Mouse (Mus musculus): Measurements from ENCODE around the gene Col17a1.

Gene Col17a1

DNA sequence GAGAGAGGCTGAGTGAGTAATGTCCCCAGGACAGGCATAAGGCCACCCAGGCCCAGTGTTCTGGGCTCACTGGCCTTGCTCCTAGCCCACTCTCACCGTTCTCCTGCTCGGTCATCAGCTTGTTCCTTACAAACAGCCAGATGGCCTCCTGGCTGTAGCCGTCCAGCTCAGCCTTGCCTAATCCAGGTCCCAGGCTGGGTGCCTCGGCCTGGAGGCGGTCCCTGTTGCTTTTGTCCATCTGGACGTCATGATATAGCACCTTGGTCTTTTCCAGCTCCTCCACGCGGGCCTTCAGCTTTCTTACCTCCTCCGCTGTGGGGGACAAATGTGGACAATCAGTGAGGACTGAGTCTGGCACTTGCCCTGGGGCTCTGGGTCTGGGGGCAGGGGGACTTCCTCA is 23.5 kb downstream of the Col17a1 start:
- DNase-seq (ENCODE audit: low read depth, low spot score), result peak; percentile 13

DNA sequence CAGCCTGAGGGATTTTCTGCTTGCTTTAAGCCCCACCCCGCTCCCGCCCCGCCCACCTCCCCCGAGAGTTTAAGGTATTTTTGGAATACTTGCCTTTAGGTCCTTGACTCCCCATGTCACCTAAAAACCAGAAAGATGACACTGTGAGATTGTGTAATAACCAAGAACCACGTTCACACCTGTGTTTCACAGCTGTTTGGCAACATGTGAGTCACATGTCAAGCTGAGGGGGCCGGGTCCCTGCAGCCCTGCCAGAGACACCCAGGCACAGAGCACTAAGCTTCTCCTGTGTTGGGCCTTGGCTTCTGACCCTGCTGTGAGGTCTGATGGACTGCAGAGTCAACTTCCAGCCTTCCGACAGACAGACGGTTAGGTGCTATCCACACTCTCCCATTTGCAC is 24.3 kb downstream of the Col17a1 start:
- no peak for DNase-seq (ENCODE audit: low read depth, low spot score)

DNA sequence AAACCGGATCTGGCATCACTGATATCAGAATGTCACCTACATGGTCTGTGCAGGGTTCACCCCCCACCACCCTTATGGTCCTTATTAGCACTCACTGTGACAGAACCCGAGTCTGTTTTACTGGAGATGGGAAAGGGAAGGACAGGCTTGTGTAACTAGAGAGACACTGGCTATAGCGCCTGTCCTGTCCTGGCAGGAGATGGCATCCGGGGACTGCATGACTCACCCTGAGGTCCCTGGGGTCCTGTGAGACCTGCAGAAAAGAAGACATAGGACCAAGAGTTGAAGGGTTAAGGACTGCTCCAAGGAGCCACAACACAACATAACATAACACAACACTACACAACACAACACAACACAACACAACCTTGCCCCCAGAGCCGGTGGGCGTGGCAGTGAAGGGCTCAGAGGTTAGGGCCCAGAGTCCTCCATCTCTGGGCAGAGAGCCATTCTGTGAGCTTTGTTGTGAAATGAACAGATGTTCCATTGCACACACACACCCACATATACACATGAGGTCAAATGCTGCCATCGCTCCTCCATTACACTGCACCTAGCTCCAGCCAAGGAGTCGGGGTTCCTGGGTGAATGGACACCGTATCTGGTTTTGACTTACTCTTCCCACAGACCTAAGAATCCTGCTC is 32.0 kb downstream of the Col17a1 start:
- DNase-seq (ENCODE audit: low read depth, low spot score), result no peak

DNA sequence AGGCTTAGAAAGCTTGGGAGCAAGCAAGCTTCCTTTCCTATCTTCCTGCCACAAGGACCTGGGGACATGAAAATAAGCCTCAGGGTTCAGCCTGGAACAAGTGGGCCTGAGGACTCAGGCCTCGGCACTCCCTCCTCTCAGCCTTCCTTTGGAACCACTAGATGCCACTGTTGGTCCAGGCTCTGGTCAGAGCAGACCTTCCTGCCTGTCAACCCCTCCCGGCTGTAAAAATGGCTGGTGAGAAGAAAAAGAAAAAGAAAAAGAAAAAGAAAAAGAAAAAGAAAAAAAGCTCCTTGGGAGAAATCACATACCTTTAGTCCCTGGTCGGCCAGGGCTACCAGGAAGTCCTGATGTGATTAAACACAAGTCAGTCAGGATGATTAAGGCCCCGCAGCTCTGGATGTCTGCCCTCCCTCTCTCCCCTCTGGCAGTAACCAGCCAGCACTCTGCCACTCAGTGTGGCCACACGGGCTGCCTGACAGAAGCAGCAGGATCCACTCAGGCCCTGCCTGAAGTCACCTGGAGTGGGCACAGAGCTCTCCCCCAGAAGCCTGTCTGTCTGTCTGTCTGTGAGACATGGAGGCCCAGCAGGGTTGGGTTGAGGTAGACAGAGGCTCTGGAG is 32.9 kb downstream of the Col17a1 start:
- DNase-seq (ENCODE audit: low read depth, low spot score), result peak; percentile 39

DNA sequence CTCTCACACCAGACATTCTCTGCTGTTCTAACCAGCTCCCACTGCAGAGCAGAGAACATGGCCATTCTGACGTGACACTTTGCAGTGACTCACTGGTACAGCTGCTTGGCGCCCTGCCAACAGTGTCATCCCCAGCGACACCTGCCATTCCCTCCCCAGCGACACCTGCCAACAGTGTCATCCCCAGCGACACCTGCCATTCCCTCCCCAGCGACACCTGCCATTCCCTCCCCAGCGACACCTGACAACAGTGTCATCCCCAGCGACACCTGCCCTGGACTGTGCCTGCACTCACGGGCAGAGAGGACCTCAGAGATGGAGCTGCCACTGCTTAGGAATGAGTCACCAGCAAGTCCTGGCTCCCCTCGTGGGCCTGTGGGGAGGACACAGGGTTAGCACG is 37.0 kb downstream of the Col17a1 start:
- no peak for DNase-seq (ENCODE audit: low read depth, low spot score)

DNA sequence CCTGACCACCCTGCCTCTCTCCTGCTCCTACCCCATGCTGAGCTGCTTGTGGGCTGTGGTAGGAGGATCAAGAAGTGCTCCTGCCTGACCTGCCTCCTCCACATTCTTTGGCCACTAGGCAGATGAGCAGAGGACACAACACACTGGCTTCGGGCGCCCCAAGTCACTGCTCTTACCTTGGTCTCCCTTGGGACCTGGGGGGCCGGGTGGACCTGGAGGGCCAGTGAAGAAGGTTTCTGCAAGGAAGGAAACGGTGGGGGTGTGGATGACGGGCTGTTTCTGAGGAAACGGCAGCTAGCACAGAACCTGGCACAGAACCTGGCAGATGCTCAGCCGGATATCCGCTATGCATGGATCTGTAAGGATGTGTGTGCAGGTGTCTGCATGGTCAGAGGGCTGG is 38.7 kb downstream of the Col17a1 start:
- no peak for DNase-seq (ENCODE audit: low read depth, low spot score)

DNA sequence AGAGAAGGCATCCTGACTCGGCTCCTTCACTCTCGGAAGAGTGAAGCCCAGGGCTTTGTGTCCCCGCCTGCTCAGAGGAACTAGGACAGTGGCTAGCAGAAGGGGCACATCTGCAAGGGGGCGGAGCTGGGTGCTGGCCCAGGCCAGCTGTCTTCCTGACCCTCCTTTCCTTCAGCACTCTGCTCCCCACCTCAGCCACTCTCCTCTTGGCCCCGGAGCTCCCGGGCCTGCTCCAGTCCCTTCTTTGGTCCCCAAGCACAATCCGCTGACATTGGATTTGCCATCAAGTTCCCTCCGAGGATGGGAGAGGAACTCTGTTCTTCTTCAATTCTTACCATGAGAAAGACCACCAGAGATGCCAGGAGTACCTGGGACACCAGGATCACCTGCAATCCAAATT is 39.6 kb downstream of the Col17a1 start:
- DNase-seq (ENCODE audit: low read depth, low spot score), result no peak

DNA sequence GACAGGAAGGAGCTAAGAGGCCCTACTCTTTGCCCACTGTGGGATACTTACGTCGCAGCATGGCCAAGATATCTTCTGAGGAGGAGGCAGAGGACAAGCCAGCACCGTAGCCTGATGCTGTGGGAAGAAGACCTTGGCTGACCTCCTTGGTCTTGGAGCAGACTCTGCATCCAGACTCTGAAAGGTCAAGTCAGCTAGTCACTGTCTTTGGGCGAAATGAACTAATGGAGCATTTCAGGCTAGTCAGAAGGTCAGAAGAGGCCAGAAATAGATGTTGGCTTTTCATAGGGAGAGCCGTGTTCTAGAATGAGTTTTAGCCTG is 40.8 kb downstream of the Col17a1 start:
- DNase-seq (ENCODE audit: low read depth, low spot score), result no peak

DNA sequence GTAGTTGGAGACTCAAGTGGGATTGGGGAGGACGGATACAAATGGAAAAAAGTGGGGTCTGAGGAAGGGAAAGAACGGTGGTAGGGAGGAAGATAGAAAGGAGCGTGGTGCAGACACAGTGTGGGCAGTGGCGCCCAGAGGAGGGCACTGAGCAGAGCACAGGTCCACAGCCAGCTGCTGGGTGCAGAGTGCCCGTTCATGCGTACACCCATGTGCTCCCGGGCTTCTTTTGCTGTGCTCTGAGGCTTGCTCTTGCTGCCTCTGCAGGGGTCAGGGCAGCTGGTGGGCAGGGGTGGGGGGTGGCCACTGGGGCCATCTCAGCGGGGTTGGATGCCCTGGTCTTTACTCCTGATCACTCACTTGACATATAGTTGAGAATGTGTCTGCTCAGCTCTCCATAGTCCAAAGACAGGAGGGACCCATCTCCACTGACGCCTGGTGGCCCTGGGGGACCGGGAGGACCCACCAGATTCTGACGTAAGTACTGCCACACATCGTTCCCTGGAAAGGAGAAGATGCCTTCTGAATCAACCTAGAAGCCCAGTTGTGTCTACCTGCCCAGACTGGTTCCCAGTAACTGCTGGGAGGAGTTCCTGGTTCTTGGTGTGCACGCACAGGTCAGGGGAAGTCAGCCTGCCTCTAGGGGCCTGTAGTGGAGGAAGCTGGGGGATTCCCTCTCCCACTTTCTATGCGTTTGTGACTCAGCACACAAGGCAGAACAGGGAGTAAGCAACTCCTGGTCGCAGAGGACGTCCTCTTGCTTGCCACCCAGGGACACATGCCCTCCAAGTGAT is 41.3 kb downstream of the Col17a1 start:
- no peak for DNase-seq (ENCODE audit: low read depth, low spot score)

DNA sequence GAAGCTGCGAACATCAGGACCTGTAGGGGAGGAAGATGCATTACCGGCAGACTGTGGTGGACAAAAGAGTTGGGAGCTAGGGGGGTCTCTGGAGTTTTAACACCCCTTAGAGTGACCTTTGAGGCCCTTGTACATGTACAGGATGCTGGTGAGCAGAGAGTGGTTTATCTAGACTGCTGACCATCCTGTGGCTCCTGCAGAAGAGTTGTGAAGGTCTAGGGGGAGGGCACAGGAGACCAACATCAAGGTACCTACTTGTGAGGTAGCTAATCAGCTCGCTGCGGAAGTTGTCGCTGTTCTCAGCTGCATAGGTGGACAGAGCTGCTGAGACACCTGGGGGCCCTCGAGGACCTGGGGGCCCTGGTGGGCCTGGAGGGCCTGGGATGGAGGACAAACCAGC is 42.8 kb downstream of the Col17a1 start:
- no peak for DNase-seq (ENCODE audit: low read depth, low spot score)

DNA sequence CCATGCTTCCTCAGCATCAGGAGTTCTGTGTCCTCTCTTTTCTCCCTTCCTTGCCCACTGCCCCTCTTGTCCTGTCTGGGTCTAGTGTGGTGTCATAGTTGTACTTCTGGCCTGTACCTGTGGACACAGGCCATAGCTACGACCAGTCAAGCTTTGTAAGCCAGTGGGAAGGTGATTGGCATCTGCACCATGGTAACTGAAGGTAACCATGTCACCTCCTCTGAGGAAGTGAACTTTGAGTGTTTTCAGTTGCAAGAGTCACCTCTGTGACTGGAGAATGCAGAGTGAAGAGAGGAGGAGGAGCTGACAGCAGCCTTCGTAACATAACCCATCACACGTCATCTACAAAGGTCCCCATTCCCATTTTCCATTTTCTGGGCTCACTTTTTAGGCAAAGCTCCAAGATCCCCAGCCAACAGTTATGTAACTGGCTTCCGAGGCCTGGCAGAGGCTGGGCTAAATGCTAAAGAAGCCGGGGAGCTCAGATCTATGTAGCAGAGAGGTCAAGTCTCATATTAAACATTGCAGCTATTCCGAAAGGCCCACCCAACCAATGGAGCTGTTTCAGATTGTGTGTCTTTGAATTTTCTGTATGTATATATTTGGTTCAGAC is 45.3 kb downstream of the Col17a1 start:
- DNase-seq (ENCODE audit: low read depth, low spot score), result no peak

DNA sequence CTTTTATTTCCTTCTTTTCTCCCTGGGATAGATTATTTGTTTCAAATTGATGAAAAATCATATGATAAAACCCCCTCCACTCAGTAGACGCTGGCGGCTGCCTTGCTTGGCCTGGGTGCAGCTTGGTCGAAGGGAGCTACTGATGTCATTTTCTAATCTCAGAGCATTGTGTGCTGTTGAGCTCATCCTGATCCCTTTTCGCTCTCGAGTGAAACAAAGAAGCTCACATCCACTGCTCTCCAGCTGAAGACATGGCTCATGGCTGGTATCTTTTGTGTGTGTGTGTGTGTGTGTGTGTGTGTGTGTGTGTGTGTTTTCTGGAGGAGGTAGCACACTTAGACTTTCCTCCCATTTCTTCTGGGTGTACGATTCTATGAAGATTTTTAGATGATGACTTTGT is 46.3 kb downstream of the Col17a1 start:
- no peak for DNase-seq (ENCODE audit: low read depth, low spot score)

DNA sequence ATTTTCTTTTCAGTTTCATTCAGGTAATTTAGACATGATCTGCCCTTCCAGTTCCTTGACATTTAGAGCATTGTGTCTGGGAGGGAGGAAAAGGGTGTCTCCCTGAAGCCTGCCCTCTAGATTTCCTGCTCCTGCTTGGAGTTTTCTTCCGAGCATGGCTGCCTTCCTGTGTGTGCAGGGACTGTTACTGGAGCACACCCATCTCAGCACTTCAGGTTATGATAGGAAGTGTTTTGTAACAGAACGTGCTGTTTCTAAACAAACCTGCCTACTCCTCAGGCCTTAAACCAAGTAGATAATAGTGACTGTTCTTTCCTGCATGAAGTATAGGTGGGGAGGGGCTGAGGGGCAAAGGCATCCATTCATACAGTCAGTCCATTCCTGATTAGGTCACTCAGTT is 48.0 kb downstream of the Col17a1 start:
- DNase-seq (ENCODE audit: low read depth, low spot score), result no peak

DNA sequence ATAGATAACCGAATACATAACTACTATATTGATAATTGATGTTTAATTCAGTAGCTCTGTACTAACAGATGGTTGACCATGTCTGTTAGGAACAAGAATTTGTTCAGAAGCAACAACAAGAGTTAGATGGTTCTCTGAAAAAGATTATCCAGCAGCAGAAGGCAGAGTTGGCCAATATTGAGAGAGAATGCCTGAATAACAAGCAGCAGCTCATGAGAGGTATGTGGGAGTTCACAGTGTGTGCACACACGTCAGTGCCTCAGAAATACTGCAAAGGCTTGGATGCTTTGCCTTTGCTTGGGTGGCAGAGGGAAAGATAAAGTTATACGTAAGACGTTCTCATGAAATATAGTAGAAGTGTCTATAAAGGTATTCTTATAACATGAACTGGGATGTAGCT is 56.5 kb downstream of the Col17a1 start:
- no peak for DNase-seq (ENCODE audit: low read depth, low spot score)

DNA sequence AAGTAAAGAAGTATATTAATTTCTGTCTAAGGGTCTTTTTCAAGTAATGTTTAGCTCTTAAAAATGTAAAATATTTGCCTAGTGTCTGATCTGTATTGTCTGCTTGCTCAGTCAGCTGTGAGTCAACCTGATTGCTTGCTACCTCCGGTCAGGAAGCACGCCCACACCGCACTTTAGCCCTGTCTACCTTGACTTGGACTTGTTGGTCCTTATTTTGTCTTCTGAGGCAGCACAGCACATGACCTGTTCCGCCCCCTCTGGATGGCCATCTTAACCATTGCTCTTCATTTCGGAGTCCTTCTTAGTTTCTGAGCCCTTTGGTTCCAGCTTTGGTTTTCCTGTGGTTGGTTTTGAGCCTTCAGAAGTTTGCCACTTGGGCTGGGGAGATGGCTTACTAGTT is 60.1 kb downstream of the Col17a1 start:
- DNase-seq (ENCODE audit: low read depth, low spot score), result no peak

DNA sequence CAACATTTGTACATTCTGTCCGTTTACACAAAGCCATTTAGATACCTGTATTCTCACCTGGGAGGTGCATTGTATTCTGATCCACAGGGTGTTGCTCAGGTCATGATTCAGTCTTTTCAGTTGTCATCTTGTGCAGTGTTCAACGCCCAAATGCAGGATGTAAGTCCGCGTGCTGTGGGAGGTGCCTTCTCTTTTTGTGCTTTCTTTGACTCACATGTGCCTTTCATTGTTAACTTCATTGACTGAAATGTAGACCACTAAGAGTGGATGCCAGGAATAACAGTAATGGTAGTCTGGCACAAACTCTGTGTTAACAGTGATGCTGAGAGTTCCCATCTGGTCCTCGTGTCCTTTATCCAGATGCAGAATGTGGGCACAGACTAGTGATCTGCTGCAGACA is 61.5 kb downstream of the Col17a1 start:
- DNase-seq (ENCODE audit: low read depth, low spot score), result no peak

DNA sequence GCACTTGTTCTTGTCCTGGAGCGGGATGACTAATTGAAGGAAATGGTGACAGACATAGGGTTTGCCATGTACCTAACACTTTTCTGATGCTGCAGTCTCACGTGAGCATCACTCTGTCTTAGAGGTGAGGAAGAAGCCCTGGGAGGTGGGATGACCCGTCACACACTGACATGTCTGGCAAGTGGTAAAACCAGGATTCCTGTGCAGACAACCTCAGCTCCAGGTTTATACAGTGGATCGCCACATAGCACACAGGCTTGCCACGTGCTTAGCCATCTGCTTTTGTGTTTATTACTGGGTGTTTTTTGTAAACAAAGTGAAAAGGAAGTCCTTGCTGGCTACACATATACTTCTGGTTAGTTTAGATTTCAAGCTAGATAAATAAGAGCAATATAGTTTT is 62.8 kb downstream of the Col17a1 start:
- DNase-seq (ENCODE audit: low read depth, low spot score), result no peak

DNA sequence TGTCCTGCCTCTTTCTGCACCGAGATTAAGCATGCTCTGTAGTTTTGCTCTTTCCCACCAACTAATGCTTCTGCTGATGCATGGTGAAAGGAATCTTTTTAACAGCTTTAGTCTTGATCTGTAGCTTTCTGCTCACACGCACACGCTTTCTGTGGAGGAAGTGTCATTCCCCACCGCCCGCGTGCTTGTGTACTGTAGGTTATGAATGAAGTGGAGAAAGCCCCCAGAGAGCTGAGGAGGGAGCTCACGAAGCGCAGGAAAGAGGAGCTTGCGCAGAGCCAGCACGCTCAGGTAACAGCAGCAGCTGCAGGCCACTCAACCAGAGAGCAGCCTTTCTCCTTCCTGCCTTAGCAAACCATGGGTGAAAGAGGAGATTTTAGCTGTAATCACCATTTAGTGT is 64.4 kb downstream of the Col17a1 start:
- DNase-seq (ENCODE audit: low read depth, low spot score), result no peak

DNA sequence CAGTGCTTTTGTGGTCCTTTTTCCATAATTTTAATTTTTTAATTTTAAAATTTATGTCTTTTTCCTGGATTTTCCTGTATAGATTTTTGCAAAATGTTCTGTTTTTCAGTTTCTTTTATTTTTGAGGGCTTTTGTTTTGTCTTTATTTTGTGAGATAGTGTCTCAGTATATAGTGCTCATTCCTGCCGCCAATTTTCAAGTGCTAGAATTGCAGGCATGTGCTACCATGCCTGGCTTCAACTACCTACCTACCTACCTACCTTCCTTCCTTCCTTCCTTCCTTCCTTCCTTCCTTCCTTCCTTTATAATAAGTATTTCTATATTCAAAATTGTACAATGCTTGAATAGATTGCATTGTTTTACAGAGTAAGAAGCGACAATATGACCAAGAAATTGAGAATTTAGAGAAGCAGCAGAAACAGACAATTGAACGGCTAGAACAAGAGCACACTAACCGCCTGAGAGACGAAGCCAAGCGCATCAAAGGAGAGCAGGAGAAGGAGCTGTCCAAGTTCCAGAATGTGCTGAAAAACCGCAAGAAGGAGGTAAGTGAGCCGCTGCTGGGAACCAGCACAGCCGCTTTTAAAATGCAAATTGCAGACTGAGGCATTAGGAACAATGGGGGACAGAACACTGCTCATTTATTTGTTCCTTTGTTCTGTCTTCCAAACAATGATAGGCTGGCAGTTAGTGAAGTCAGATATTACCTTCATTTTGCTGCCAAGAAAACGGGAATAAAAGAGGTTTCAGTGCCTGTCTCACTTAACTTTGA is 66.8 kb downstream of the Col17a1 start:
- peak; percentile 64 for DNase-seq (ENCODE audit: low read depth, low spot score)

DNA sequence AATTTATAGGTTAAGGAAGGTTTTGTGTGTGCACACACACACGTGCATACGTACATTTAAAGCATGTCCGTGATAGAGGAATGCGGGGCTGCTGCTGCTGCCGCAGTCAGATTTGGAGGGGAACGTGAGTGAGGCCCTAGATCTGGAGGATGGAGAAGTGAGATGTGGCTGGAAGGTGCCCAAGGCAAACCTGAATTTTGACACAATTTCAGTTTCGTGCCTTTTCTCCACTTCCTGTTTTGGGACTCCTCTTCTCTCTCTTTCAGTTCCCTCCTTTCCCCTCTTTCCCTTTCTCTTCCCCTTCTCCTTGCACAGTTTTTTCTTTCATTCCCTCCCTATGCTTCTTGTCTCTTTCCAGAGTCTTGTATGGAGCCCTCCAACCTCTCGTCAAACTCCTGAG is 70.4 kb downstream of the Col17a1 start:
- no peak for DNase-seq (ENCODE audit: low read depth, low spot score)

DNA sequence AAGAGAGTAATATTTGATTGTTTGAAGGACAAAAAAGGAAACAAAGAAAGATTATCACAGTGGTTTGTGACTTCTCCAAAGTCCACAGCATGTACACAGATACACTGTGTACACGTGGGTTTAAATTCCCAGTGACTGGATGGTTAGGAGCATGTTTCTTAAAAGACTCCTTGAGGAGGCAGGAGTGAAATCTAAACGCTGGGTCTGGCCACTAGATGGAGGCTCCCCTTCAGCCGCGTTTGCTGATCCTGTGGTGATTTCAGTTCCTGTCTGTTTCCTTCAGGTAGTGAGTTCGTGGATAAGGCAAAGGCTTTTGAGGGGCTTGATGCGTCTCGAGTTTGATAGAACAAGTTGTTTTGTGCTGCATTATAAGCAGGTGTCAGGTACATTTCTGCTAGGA is 78.5 kb downstream of the Col17a1 start:
- peak; percentile 34 for DNase-seq (ENCODE audit: low read depth, low spot score)

DNA sequence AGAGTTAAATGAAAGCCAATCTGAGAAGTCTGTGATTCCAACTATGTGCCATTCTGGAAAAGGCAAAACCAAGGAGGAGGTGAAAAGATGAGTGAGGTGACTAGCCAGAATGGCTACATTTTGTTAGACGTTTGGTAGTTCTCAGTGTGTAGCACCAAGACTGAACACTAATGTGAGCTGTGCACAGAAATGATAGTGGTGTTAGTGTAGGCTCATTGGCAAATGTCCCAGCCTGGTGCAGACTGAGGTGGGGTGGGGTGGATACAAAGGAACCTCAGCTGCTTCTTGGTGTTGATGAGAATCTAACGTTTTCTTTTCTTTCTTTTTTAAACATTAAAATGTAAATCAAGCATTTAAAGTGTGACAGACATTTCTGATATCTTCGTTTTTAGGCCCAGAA is 83.4 kb downstream of the Col17a1 start:
- no peak for DNase-seq (ENCODE audit: low read depth, low spot score)
